Comparison of ENCODE assay signal across 12 mouse cellular contexts in the genomic region with DNA sequence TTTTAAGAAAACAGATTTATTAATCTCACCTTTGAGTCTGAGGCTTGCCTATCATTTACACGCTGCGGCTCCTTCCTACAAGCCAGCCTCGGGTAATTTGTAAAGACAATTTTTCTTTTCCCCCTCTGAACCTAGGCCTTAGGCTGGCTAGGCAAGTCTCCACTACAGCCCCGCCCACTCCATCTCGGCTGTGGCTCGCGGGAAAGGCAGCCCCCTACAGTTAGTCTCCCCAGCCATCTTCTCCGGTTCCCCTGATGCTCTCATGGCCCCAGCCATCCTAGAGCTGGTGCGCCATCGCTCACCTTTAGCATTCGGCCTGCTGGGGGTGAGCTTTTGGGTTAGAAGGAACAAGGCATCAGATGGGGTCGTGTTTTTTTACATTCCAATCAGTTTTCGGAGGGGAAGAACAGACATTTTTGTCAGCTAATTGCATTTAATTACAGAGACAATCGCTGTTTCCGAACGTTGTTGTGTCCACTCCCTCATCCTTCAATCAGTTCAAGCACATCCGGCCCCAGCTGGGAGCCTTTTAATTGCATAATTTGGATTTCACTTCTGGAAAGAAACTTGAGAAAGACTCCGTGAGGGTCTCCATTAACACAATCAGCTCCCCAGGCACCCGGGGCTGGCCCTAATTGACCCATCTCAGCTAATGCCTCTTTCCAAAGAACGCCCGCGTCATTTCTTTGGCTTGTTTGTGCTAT. TPM values are rescaled to one million over a fixed set of nuclear protein-coding genes. Genes with fewer than 3 reads are reported as not detected.
DNase-seq lines count a peak whose midpoint lies in the region; ATAC-seq lines count a peak whose summit lies in the region.
"Had no signal": no experiment of that assay in that cellular context is flagged by ENCODE, and none has a peak within 500 bp of the region (broad histone marks: within the 10 kb centered on the region; RNA-seq: fewer than 3 reads in every experiment).

No protein-coding gene starts in this region.

- H3K4me2 ChIP-seq in forebrain, embryonic 12.5 days, result peak overlapping the region; percentile 48
- H3K4me2 ChIP-seq in limb, embryonic 13.5 days (replicated peaks), result peak overlapping the region; percentile 41

- no peak overlapping the region for H3K9ac ChIP-seq in forebrain, embryonic 12.5 days
- H3K9ac ChIP-seq in limb, embryonic 13.5 days, result no peak overlapping the region
- H3K9ac ChIP-seq: liver, embryonic 14.5 days had no signal

- peak; percentile 41; the same call in 1 of the 2 replicates for ATAC-seq in forebrain, embryonic 12.5 days (ENCODE audit: low FRiP score)
- no peak for ATAC-seq in limb, embryonic 13.5 days (ENCODE audit: low FRiP score, low read depth)
- no peak for ATAC-seq in megakaryocyte, adult 5-6 weeks (ENCODE audit: poor library complexity, severe bottlenecking)

- H3K4me3 ChIP-seq in forebrain, embryonic 12.5 days (replicated peaks), result 0 out of 2 replicates have a peak overlapping the region, but pooled peaks have one; percentile 7
- peak overlapping the region; percentile 7; the same call in 1 of the 2 replicates for H3K4me3 ChIP-seq in limb, embryonic 13.5 days
- H3K4me3 ChIP-seq: heart, adult 2 months had no signal

- peaks cover 21% of the 10 kb centered on the region; the same call in 1 of the 2 replicates for H3K4me1 ChIP-seq in forebrain, embryonic 12.5 days
- H3K4me1 ChIP-seq in limb, embryonic 13.5 days, result peaks cover 18% of the 10 kb centered on the region

- peak; percentile 6 for DNase-seq in thymus, postnatal 4 days
- DNase-seq in thymus, postnatal 36 days, result no peak
- DNase-seq in right cerebral cortex, adult 18-20 months, result no peak
- no peak for DNase-seq in right cerebral cortex, postnatal 14 days
- no peak for DNase-seq in layer of hippocampus, postnatal 25 days (ENCODE audit: extremely low spot score in 1 of 2, low spot score in 1 of 2)
- DNase-seq: heart, adult 2 months had no signal

- WGBS in forebrain, embryonic 12.5 days, result 5% methylated on average over 22 of the region's 22 CpGs
- 8% methylated on average over 22 of the region's 22 CpGs for WGBS in limb, embryonic 13.5 days

- no peak overlapping the region for H3K27ac ChIP-seq in forebrain, embryonic 12.5 days
- no peak overlapping the region for H3K27ac ChIP-seq in limb, embryonic 13.5 days
- H3K27ac ChIP-seq: heart, adult 2 months; liver, embryonic 14.5 days had no signal

- H3K27me3 ChIP-seq in forebrain, embryonic 12.5 days, result peaks cover 69% of the 10 kb centered on the region
- H3K27me3 ChIP-seq in limb, embryonic 13.5 days, result peaks cover 52% of the 10 kb centered on the region

- no peaks in the 10 kb centered on the region for H3K9me3 ChIP-seq in forebrain, embryonic 12.5 days
- no peaks in the 10 kb centered on the region for H3K9me3 ChIP-seq in limb, embryonic 13.5 days

- no peaks in the 10 kb centered on the region for H3K36me3 ChIP-seq in forebrain, embryonic 12.5 days (replicated peaks)
- H3K36me3 ChIP-seq in limb, embryonic 13.5 days, result no peaks in the 10 kb centered on the region

RNA-seq across cellular contexts. Expression of a gene that starts 8.6 kb away (rescaled TPM):
- not detected in 2 replicates for polyA plus RNA-seq in forebrain, embryonic 12.5 days (2016; fragmentation: Nextera tagmentation; extraction: Ambion mirVana)
- polyA plus RNA-seq in limb, embryonic 13.5 days (2015; fragmentation: Nextera tagmentation; extraction: Ambion mirVana), result not detected in 2 replicates
- total RNA-seq in megakaryocyte, adult 5-6 weeks (2015), result not detected in 2 replicates
- not detected in 2 replicates for total RNA-seq in megakaryocyte, adult 5-6 weeks (2017)
- total RNA-seq in layer of hippocampus, postnatal 25 days (2021), result not detected
- total RNA-seq: heart, adult 2 months had no signal
- polyA plus RNA-seq: large intestine, adult 2 months; liver, embryonic 14.5 days; small intestine, adult 2 months had no signal

RNA-seq across cellular contexts. Expression of a gene that starts 57.7 kb away (rescaled TPM):
- polyA plus RNA-seq in forebrain, embryonic 12.5 days (2016; fragmentation: Nextera tagmentation; extraction: Ambion mirVana), result 16.0 and 20.5 TPM in 2 replicates
- 16.7 and 17.3 TPM in 2 replicates for polyA plus RNA-seq in limb, embryonic 13.5 days (2015; fragmentation: Nextera tagmentation; extraction: Ambion mirVana)
- not detected in 2 replicates for total RNA-seq in megakaryocyte, adult 5-6 weeks (2015)
- not detected in 2 replicates for total RNA-seq in megakaryocyte, adult 5-6 weeks (2017)
- total RNA-seq in layer of hippocampus, postnatal 25 days (2021), result 10 to 100 TPM; 82.8 to 83.5 TPM

Comparison
In these comparisons a context has a peak if more than half of its experiments do, and no peak if none do; other contexts are left out.
1. RNA of a gene that starts 57.7 kb away (total RNA-seq): 82.8 to 83.5 TPM in layer of hippocampus, postnatal 25 days; not detected in megakaryocyte, adult 5-6 weeks; every median in the first group is over 10 times any median in the second.